Mouse (Mus musculus): Measurements from ENCODE around the gene Sbf2.

DNA sequence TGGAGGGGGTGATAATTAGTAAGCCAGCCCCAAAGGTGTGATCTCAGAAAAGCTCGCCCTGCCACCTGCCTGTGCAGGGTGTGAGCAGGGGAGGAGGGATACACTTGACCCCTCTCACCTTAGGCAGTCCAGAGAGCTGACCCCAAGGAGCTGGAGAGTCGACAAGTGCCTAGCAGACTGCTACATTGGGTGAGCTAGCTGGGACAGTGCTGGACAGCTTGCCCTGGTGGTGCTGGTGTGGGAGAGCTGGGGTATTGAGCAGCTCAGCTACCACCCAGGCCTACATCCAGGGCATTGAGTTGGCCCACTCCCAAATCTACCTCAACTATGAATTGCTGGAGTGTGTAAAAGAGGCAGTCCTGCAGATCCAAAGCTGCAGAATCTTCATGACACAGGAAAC lies 30.6 kb downstream of the Sbf2 start:
- TF ChIP-seq POLR2A (IDR thresholded peaks at IDR 0.05; ENCODE audit: control insufficient read depth, extremely low read depth, insufficient read depth, low read length, poor library complexity) = no peak
- no peak for TF ChIP-seq CTCF (IDR thresholded peaks at IDR 0.05; ENCODE audit: borderline replicate concordance, control insufficient read depth, extremely low read depth, insufficient read depth, low read length, poor library complexity)

Measured in thymus, adult 2 months (tissue).